Mouse (Mus musculus): ENCODE measurements around the gene Snd1. TPM values are rescaled to one million over a fixed set of nuclear protein-coding genes. Genes with fewer than 3 reads are reported as not detected.

The Snd1 gene
- total and polyA plus RNA-seq, 3 experiments = 83.7 to 377 (median 210) TPM

DNA sequence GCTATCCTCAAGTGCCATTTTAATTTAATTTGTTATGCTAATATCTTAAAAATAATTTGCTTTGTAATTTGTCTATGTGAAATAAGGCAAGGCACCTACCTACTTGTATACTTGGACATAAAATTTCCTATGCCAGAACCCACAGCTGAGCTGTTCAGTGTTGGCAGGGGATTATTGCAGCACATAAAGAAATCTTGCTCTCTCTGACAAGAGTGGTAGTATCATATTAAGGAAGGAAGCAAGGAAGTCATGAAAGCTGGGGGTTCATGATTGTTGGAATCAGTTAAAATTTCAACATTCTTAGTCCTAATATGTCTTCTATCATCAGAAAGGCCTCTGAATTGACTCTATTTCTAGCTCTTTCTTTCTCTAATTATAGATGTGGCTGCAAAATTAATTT, 125.5 kb downstream of the Snd1 start:
- Histone ChIP-seq H3K4me2 (ENCODE audit: insufficient read depth, low read depth, poor library complexity, severe bottlenecking) (no peak overlapping the region), H3K9ac (ENCODE audit: insufficient read depth, low read depth) (no peak overlapping the region), H3K79me2 (replicated peaks; ENCODE audit: control insufficient read depth, extremely low read depth, insufficient read depth, poor library complexity, severe bottlenecking) (peaks cover 19% of the 10 kb centered on the region; the same call in 1 of the 2 replicates), H3K4me3 (replicated peaks in 1 of 3; ENCODE audit: low read depth in 2 of 3, low read length in 2 of 3, poor library complexity in 1 of 3) (no peak overlapping the region), H3K4me1 (ENCODE audit: control insufficient read depth in 1 of 2, insufficient read depth in 2 of 2) (peaks cover 0 to 13% of the 10 kb centered on the region in 2 experiments; a peak in 2 of 4 replicates), H3K27ac (ENCODE audit: insufficient read depth, low read depth) (no peak overlapping the region), H3K9me3 (replicated peaks; ENCODE audit: low read length) (no peaks in the 10 kb centered on the region), H3K27me3 (replicated peaks) (no peaks in the 10 kb centered on the region), H3K36me3 (replicated peaks in 1 of 2; ENCODE audit: control insufficient read depth in 1 of 2, insufficient read depth in 1 of 2, low read length in 1 of 2) (peaks cover 10 to 73% of the 10 kb centered on the region in 2 experiments)
- in situ Hi-C loops (cut with MboI; ENCODE audit: low pct_ligation_motif_present, low pct_unique_long_range_greater_than_20kb, low sequenced_read_pairs) = no loop called here
- TF ChIP-seq USF2 (conservative IDR thresholded peaks at IDR 0.05; ENCODE audit: low read depth, low read length) (no peak), MAX (IDR thresholded peaks at IDR 0.05; ENCODE audit: low read length) (no peak)
- no peak for DNase-seq (ENCODE audit: extremely low read depth)
- dilution Hi-C loops (cut with MboI; ENCODE audit: extremely low pct_ligation_motif_present, extremely low pct_unique_long_range_greater_than_20kb, low sequenced_read_pairs) = no loop called here

DNA sequence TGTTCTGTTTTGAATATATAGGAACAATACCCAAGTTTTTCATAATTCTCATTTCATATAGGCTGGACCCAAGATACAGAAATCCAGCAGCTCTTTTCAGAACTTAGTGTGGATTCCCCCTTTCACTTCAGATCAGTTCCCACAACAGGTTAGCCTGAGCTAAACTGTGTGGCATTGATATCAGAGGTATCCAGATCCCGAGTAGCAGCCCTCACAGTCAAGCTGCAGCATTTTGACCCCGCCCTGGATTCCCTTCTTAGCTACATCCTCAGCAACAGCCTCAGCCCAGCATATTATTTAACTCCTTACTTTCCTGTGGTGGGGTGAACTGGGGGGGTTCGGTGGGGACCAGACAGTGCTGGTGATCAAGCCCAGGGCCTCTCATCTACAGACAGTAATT, 128.5 kb downstream of the Snd1 start:
- DNase-seq (ENCODE audit: extremely low read depth) = no peak
- peaks cover 0 to 8% of the 10 kb centered on the region in 2 experiments; a peak in 2 of 4 replicates for H3K4me1 ChIP-seq (ENCODE audit: control insufficient read depth in 1 of 2, insufficient read depth in 2 of 2)

DNA sequence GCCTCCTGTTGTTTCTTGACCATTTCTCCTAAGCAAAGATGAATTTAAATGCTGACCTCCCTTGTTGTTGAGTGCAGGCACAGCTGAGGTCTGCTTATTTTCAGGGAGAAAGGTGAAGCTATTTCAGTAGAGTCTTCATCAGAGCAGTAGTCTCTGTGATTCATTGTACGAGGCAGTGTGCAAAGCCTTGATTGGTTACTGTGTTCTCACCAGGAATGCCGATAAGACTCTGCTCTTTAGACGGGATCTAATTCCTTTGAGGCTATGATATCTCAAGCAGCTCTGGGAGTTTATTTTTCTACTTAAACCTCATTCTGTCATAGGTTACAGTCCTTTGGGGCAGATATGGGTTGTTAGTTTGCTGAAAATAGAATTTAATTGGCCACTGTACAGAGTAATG, 128.9 kb downstream of the Snd1 start:
- Histone ChIP-seq H3K9me3 (replicated peaks; ENCODE audit: low read length) (no peaks in the 10 kb centered on the region), H3K79me2 (replicated peaks; ENCODE audit: control insufficient read depth, extremely low read depth, insufficient read depth, poor library complexity, severe bottlenecking) (peaks cover 28% of the 10 kb centered on the region), H3K27me3 (replicated peaks) (no peaks in the 10 kb centered on the region), H3K27ac (ENCODE audit: insufficient read depth, low read depth) (no peak overlapping the region), H3K9ac (ENCODE audit: insufficient read depth, low read depth) (no peak overlapping the region), H3K4me3 (replicated peaks in 1 of 3; ENCODE audit: low read depth in 2 of 3, low read length in 2 of 3, poor library complexity in 1 of 3) (no peak overlapping the region), H3K36me3 (replicated peaks in 1 of 2; ENCODE audit: control insufficient read depth in 1 of 2, insufficient read depth in 1 of 2, low read length in 1 of 2) (peaks cover 5 to 59% of the 10 kb centered on the region in 2 experiments), H3K4me2 (ENCODE audit: insufficient read depth, low read depth, poor library complexity, severe bottlenecking) (no peak overlapping the region), H3K4me1 (ENCODE audit: control insufficient read depth in 1 of 2, insufficient read depth in 2 of 2) (peaks cover 0 to 7% of the 10 kb centered on the region in 2 experiments; a peak in 3 of 4 replicates)
- no peak for DNase-seq (ENCODE audit: extremely low read depth)
- TF ChIP-seq ZKSCAN1 (IDR thresholded peaks at IDR 0.05; ENCODE audit: borderline replicate concordance, low read depth, low read length) (no peak), RCOR1 (conservative IDR thresholded peaks at IDR 0.05; ENCODE audit: low read depth, low read length) (no peak), RAD21 (IDR thresholded peaks at IDR 0.05; ENCODE audit: low read depth, low read length) (no peak), JUND (conservative IDR thresholded peaks at IDR 0.05; ENCODE audit: low read depth, low read length) (no peak), SMC3 (IDR thresholded peaks at IDR 0.05; ENCODE audit: low read depth, low read length) (no peak), UBTF (IDR thresholded peaks at IDR 0.05; ENCODE audit: low read depth, low read length) (no peak), MAX (IDR thresholded peaks at IDR 0.05; ENCODE audit: low read length) (no peak)
- dilution Hi-C loops (cut with MboI; ENCODE audit: extremely low pct_ligation_motif_present, extremely low pct_unique_long_range_greater_than_20kb, low sequenced_read_pairs) = no loop called here
- in situ Hi-C loops (cut with MboI; ENCODE audit: low pct_ligation_motif_present, low pct_unique_long_range_greater_than_20kb, low sequenced_read_pairs) = no loop called here

More for the DNA sequence above, 128.5 kb downstream of the Snd1 start:
- in situ Hi-C loops (cut with MboI; ENCODE audit: low pct_ligation_motif_present, low pct_unique_long_range_greater_than_20kb, low sequenced_read_pairs) (no loop called here), dilution Hi-C loops (cut with MboI; ENCODE audit: extremely low pct_ligation_motif_present, extremely low pct_unique_long_range_greater_than_20kb, low sequenced_read_pairs) (no loop called here)
- Histone ChIP-seq H3K4me2 (ENCODE audit: insufficient read depth, low read depth, poor library complexity, severe bottlenecking) (no peak overlapping the region), H3K27me3 (replicated peaks) (no peaks in the 10 kb centered on the region), H3K79me2 (replicated peaks; ENCODE audit: control insufficient read depth, extremely low read depth, insufficient read depth, poor library complexity, severe bottlenecking) (peaks cover 25% of the 10 kb centered on the region), H3K27ac (ENCODE audit: insufficient read depth, low read depth) (no peak overlapping the region), H3K4me3 (replicated peaks in 1 of 3; ENCODE audit: low read depth in 2 of 3, low read length in 2 of 3, poor library complexity in 1 of 3) (no peak overlapping the region), H3K9me3 (replicated peaks; ENCODE audit: low read length) (no peaks in the 10 kb centered on the region), H3K9ac (ENCODE audit: insufficient read depth, low read depth) (no peak overlapping the region), H3K36me3 (replicated peaks in 1 of 2; ENCODE audit: control insufficient read depth in 1 of 2, insufficient read depth in 1 of 2, low read length in 1 of 2) (peaks cover 5 to 61% of the 10 kb centered on the region in 2 experiments)
- TF ChIP-seq IRF4 (IDR thresholded peaks at IDR 0.05; ENCODE audit: low read depth, low read length) = no peak
- TF ChIP-seq POLR2AphosphoS2 (IDR thresholded peaks at IDR 0.05; ENCODE audit: low read depth, low read length) = no peak
- no peak for TF ChIP-seq MYC (IDR thresholded peaks at IDR 0.05; ENCODE audit: low read depth, low read length)
